Comparison of ENCODE assay signal across 24 mouse cellular contexts in the genomic region with DNA sequence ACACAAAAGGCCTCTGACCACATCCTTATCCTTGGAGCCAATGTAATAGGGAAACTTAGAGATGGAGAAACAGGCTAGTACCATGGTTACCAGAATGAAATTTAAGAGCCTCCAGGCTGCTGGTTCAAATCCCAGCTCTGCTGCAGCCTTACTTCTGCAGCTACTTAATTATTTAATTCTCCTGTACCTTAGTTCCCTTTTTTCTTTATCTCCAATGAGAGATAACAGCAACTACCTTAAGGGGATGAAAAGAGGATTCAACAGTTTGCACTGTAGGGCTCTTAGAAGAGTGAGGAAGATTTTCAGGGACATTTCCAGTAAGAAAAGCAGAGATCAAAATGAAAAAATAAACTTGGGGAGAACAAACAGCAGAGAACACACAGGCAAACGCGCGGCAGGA.
"Had no signal": no experiment of that assay in that cellular context is flagged by ENCODE, and none has a peak within 500 bp of the region (broad histone marks: within the 10 kb centered on the region; RNA-seq: fewer than 3 reads in every experiment).

No protein-coding gene starts in this region.

- H3K9ac ChIP-seq: heart, embryonic 12.5 days; hindbrain, embryonic 14.5 days; intestine, embryonic 15.5 days; limb, embryonic 12.5 days; liver, embryonic 13.5 days had no signal

- H3K9me3 ChIP-seq: heart, embryonic 10.5 days; heart, embryonic 12.5 days; intestine, embryonic 15.5 days; limb, embryonic 12.5 days; liver, embryonic 13.5 days had no signal

- ATAC-seq: hindbrain, embryonic 16.5 days; inflammation-experienced regulatory T-cells, adult 6 months; intestine, embryonic 15.5 days; intestine, postnatal 0 days had no signal

- DNase-seq: gastrocnemius, postnatal 14 days; gastrocnemius, postnatal 36 days; heart, adult 18-20 months; heart, postnatal 10 days; kidney, adult 18-20 months; kidney, adult 8-10 months; kidney, postnatal 10 days; kidney, postnatal 25 days; kidney, postnatal 4 days; layer of hippocampus, adult 9-11 months; layer of hippocampus, postnatal 36 days; left cerebral cortex, postnatal 4 days; liver; liver, embryonic 13.5 days had no signal

- H3K27me3 ChIP-seq: heart, embryonic 12.5 days; intestine, embryonic 15.5 days; limb, embryonic 12.5 days; liver, embryonic 13.5 days had no signal

- H3K4me2 ChIP-seq: heart, embryonic 12.5 days; hindbrain, embryonic 14.5 days; intestine, embryonic 15.5 days; limb, embryonic 12.5 days; liver, embryonic 11.5 days; liver, embryonic 13.5 days had no signal

- H3K4me3 ChIP-seq: heart, embryonic 10.5 days; heart, embryonic 12.5 days; intestine, embryonic 15.5 days; layer of hippocampus, adult 2 months; limb, embryonic 12.5 days; liver, embryonic 13.5 days had no signal

- H3K4me1 ChIP-seq: heart, embryonic 10.5 days; intestine, embryonic 15.5 days; limb, embryonic 12.5 days had no signal

- H3K27ac ChIP-seq: heart, embryonic 10.5 days; hindbrain, embryonic 14.5 days; intestine, embryonic 15.5 days; layer of hippocampus, adult 2 months; limb, embryonic 12.5 days; liver, embryonic 13.5 days had no signal
